Mouse (Mus musculus) limb, embryonic 12.5 days (tissue): ENCODE data around the gene Lrrc20. TPM values are rescaled to one million over a fixed set of nuclear protein-coding genes. Genes with fewer than 3 reads are reported as not detected.

Source experiments
- ATAC-seq: fragments of 200-750 bp; cut with Nextera tagmentation; 2 replicates; pipeline ENCODE4 v1.8.0; 2017; ENCODE audit warnings: low read depth, moderate TSS enrichment; ENCODE audit not compliant: insufficient number of reproducible peaks, insufficient read depth, low FRiP score, low TSS enrichment
- H3K27ac ChIP-seq: fragments of 300-500 bp; sonication (generic); 2 replicates; pipeline ENCODE4 v1.5.1; 2016; ENCODE audit warnings: mild to moderate bottlenecking, moderate library complexity
- H3K27me3 ChIP-seq: fragments of 300-500 bp; sonication (generic); 2 replicates; pipeline ENCODE4 v1.6.1; 2016; ENCODE audit warnings: mild to moderate bottlenecking, moderate library complexity
- H3K36me3 ChIP-seq: fragments of 300-500 bp; sonication (generic); 2 replicates; pipeline ENCODE4 v1.6.1; 2016; ENCODE audit warnings: mild to moderate bottlenecking, moderate library complexity
- H3K4me1 ChIP-seq: fragments of 300-500 bp; sonication (generic); replicated peaks from 2 replicates; pipeline ENCODE4 v1.6.1; 2016
- H3K4me2 ChIP-seq: fragments of 300-500 bp; sonication (generic); 2 replicates; pipeline ENCODE4 v1.6.1; 2016; ENCODE audit warnings: mild to moderate bottlenecking, moderate library complexity
- H3K4me3 ChIP-seq: fragments of 300-500 bp; sonication (generic); replicated peaks from 2 replicates; pipeline ENCODE4 v1.5.1; 2016; ENCODE audit warnings: mild to moderate bottlenecking
- H3K9ac ChIP-seq: fragments of 300-500 bp; sonication (generic); replicated peaks from 2 replicates; pipeline ENCODE4 v1.6.1; 2016; ENCODE audit warnings: mild to moderate bottlenecking, moderate library complexity
- H3K9me3 ChIP-seq: fragments of 300-500 bp; sonication (generic); 2 replicates; pipeline ENCODE4 v1.6.1; 2016; ENCODE audit warnings: mild to moderate bottlenecking, moderate library complexity
- WGBS: fragments of 180-500 bp; shearing (Covaris S2); methylation state at CpG from one replicate; pipeline ENCODE4 v1.1.7; 2016; 5-methylcytosine and 5-hydroxymethylcytosine counted together
- polyA plus RNA-seq: library from polyadenylated mRNA; unstranded; fragments of >200 nt; fragmentation: Nextera tagmentation; extraction: Ambion mirVana; gene quantifications from 2 replicates; pipeline ENCODE4 v1.2.1, GENCODE M21; 2016

Lrrc20 gene
- polyA plus RNA-seq, 1 experiment from 2014 or later: 11.6 TPM

DNA sequence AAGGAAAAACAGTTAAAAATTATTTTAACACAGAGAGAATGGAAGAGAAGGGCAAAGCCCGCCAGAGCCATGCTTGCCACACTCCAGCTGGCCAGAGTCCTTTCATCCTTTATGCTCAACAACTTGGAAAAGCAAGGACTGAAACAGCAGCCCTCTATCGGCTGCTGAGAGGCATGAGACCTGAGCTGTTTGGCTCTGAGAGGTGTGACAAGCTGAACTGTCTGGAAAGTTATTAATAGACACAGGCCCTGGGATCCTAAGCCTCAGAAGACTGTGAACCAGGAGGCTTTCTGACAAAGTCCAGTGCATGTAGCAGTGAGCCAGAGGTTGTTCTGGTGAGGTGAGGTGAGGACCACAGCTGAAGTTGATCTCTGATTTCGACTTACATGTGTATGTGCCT lies 2.0 kb upstream of the Lrrc20 start:
- H3K4me1 ChIP-seq: peaks cover 19% of the 10 kb centered on the region
- no peaks in the 10 kb centered on the region for H3K36me3 ChIP-seq
- no peak for ATAC-seq
- no peak overlapping the region for H3K4me2 ChIP-seq
- no peak overlapping the region for H3K27ac ChIP-seq
- no peaks in the 10 kb centered on the region for H3K27me3 ChIP-seq
- H3K9me3 ChIP-seq: no peaks in the 10 kb centered on the region
- 82% methylated on average over 3 of the region's 3 CpGs for WGBS
- no peak overlapping the region for H3K9ac ChIP-seq
- no peak overlapping the region for H3K4me3 ChIP-seq

DNA sequence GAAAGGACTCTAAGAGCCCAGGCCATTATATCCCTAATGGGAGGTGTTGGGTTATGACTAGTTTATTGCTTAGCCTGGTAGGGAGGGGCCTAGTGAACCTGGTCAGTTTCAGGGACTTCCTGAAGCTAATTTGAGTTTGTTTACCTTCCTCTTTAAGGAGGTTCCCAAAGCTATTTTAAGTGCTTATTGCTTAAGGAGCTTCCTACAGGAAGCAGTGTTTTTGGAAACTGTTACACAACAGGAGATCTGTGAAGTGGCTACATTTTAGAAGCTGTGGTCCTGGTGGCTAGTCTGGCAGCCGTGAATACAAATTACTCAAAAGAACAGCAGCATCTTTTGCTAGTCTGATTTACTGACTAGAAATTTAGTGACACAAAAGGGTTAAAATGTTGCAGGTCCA lies 1.3 kb upstream of the Lrrc20 start:
- H3K4me3 ChIP-seq: no peak overlapping the region
- H3K4me2 ChIP-seq: no peak overlapping the region
- no peak for ATAC-seq
- peaks cover 19% of the 10 kb centered on the region for H3K4me1 ChIP-seq
- H3K27ac ChIP-seq: no peak overlapping the region
- no peaks in the 10 kb centered on the region for H3K9me3 ChIP-seq
- no peaks in the 10 kb centered on the region for H3K36me3 ChIP-seq
- WGBS: 81% methylated on average over 1 of the region's 1 CpGs
- no peaks in the 10 kb centered on the region for H3K27me3 ChIP-seq
- H3K9ac ChIP-seq: no peak overlapping the region

DNA sequence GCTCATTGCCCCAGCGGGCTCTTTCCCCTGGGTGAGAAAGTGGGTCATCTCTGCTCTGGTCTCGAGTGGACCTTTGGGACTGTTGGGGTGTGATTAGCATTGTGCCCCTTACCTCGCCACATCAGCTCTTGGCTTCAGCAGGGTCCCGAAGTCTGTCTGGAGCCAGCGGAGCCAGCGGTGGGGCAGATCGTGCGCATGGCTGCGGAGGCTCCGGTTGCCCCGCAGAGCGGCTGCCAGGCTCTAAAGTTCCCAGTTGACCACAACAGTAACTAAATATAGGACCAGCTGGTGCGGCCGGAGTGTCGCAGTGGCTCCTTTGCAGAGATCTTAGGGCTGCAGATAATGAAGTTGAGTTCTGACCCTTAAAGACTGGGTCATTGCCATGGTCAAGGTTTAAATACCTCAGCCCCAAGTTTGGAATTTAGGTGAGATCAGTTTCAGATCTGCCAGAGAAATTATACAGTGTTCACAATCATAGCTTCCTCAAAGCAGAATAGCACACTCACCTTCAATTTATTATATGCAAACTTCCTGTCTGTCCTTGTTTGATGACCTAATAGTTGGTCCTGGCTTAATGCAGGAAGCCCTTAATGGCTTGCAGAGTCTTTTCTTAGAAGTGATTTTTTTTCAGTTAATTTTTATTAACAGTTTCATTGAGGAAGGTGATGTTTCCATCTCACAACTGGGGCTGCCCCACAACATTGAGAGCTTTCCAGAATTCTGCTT lies 1.0 kb downstream of the Lrrc20 start:
- Histone ChIP-seq H3K4me1 (peaks cover 19% of the 10 kb centered on the region), H3K27me3 (no peaks in the 10 kb centered on the region), H3K36me3 (no peaks in the 10 kb centered on the region), H3K4me3 (peak overlapping the region; percentile 68), H3K9me3 (no peaks in the 10 kb centered on the region), H3K4me2 (peak overlapping the region; percentile 86), H3K9ac (peak overlapping the region; percentile 67), H3K27ac (peak overlapping the region; percentile 79; the same call in 1 of the 2 replicates)
- ATAC-seq: no peak
- 2% methylated on average over 15 of the region's 15 CpGs for WGBS

DNA sequence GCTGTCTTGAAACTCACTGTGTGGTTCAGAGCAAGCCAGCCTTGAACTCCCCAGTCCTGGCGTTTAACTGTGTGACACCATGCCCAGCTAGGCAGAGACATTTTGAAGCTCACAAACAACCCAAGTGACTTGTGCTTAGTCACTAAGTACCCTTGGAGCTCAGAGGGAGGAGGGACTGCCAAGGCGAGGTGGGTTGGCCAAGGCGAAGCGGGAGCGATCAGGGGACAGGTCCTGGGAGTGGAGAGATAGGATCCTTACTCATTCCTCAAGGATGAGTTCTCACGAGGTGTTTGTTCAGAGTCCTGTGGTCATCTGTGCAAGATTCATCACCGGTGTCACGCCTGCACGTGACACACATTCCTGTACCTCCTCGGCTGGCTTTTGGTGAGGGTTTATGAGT lies 3.9 kb downstream of the Lrrc20 start:
- Histone ChIP-seq H3K27me3 (no peaks in the 10 kb centered on the region), H3K4me1 (peaks cover 17% of the 10 kb centered on the region), H3K4me3 (no peak overlapping the region), H3K27ac (no peak overlapping the region), H3K9me3 (no peaks in the 10 kb centered on the region), H3K9ac (no peak overlapping the region), H3K36me3 (no peaks in the 10 kb centered on the region), H3K4me2 (no peak overlapping the region)
- 88% methylated on average over 10 of the region's 10 CpGs for WGBS
- no peak for ATAC-seq

DNA sequence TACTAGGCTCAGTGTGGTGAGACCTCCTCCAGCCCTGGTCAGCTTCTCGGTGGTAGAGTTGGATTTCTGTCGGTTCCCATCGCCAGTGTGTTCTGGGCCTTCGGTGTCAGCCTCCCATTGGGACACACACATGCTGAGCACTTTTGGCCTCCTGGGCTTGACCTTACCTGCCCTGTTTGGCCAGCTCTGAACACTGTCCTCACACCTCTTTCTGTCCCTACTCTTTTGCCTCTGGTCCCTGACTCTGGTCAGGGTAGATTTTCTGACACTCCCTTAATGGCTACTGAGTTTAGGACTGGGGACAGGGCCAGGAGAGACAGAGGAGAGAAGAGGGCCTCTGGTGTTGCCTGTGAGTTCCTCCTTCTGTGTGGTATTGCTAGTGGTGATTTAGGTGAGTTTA lies 4.3 kb downstream of the Lrrc20 start:
- Histone ChIP-seq H3K27ac (no peak overlapping the region), H3K9ac (no peak overlapping the region), H3K36me3 (no peaks in the 10 kb centered on the region), H3K4me3 (no peak overlapping the region), H3K4me1 (peaks cover 12% of the 10 kb centered on the region), H3K27me3 (no peaks in the 10 kb centered on the region), H3K9me3 (no peaks in the 10 kb centered on the region), H3K4me2 (no peak overlapping the region)
- 82% methylated on average over 4 of the region's 4 CpGs for WGBS
- no peak for ATAC-seq

DNA sequence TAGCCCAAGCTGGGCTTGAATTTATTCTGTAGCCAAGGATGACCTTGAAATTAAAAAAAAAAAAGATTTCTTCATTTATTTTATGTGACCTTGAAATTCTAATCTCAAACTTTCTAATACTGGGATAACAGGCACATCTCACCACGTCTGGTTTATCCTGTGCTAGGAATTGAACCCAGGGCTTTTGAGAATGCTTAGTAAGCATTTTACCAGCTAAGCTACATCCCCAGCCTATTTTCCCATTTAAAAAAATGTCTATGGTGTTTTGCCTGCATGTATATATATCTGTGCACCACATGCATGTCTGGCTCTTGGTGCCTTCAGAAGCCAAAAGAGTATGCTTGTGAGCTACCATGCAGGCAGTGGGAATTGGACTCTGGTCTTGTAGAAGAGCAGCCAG lies 4.9 kb downstream of the Lrrc20 start:
- Histone ChIP-seq H3K27ac (no peak overlapping the region), H3K4me2 (no peak overlapping the region), H3K27me3 (no peaks in the 10 kb centered on the region), H3K9me3 (no peaks in the 10 kb centered on the region), H3K9ac (no peak overlapping the region), H3K4me3 (no peak overlapping the region), H3K4me1 (peaks cover 12% of the 10 kb centered on the region), H3K36me3 (no peaks in the 10 kb centered on the region)
- no peak for ATAC-seq
- 63% methylated on average over 1 of the region's 1 CpGs for WGBS

DNA sequence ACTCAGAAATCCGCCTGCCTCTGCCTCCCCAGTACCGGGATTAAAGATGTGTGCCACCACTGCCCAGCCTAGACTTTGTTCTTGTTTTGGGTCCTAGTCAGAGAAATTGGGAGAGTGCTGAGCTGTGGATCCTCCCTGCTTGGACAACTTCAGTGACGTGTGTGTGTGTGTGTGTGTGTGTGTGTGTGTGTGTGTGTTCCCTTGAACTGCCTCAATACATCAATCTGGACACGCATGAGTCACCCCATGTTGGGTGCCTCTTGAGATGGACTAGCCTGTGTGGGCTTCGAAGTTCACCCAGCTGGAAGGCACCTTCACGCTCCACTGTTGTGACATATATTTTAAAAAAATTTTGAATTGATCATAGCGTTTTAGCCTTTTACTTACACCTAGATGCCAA lies 7.2 kb downstream of the Lrrc20 start:
- H3K27ac ChIP-seq: no peak overlapping the region
- no peaks in the 10 kb centered on the region for H3K27me3 ChIP-seq
- no peaks in the 10 kb centered on the region for H3K4me1 ChIP-seq
- no peaks in the 10 kb centered on the region for H3K9me3 ChIP-seq
- no peaks in the 10 kb centered on the region for H3K36me3 ChIP-seq
- no peak overlapping the region for H3K4me2 ChIP-seq
- WGBS: 91% methylated on average over 7 of the region's 7 CpGs
- H3K9ac ChIP-seq: no peak overlapping the region
- H3K4me3 ChIP-seq: no peak overlapping the region
- ATAC-seq: no peak

DNA sequence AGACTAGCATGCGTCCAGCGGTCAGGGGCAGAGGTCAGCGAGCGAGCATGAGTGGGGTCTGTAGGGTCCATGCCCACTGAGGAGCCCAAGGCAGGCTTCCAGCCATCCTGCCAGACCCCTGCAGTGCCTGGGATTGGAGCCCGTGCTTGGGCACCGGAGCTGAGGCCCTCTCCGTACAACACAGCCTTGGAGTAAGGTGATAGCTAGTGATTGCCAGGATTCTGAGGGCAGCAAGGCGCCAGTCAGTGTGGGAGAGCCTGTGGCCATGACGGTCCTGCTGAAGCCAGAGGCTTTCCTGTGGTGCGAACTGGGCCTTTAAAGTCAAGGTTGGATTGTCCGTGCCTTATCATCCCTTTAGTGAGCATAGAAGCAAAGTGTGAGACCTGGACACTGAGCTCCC lies 9.2 kb downstream of the Lrrc20 start:
- WGBS: 66% methylated on average over 11 of the region's 11 CpGs
- Histone ChIP-seq H3K9ac (no peak overlapping the region), H3K36me3 (no peaks in the 10 kb centered on the region), H3K27me3 (no peaks in the 10 kb centered on the region), H3K4me3 (no peak overlapping the region), H3K4me1 (no peaks in the 10 kb centered on the region), H3K9me3 (no peaks in the 10 kb centered on the region), H3K27ac (no peak overlapping the region), H3K4me2 (no peak overlapping the region)
- no peak for ATAC-seq

DNA sequence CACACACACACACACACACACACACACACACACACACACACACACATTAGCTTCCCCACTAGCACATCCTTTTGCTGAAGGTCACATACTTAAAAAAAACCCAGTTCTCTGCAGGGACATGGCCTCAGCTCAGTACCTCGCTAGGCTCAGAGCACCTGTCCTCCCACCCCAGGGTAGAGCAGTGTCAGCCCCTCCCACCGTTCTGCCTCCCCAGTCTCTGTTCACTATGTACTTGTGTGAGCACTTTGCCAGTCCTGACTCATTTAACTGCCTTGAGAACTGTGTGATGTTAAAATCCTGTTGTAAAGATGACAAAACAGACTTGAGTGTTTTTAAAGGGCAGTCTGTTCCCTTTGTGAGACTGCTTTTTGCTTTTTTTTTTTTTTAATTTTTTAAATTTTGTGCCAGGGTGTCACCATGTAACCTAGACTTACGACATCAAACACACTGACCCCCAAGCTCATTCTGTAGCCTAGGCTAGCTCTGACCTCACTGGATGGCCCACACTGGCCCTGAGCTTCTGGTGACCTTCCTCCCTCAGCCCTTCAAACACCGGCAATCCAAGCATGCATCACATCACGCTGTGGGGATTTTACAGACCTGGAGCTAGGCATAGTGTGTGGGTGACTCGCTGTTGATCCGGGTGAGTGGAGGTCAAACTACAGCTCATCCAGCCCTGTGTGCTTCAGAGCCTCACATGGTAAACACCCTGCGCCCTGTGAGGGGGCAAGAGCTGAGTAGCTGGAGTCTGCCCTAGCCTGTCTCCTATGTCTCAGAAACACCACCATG lies 11.1 kb downstream of the Lrrc20 start:
- 84% methylated on average over 8 of the region's 8 CpGs for WGBS
- ATAC-seq: no peak
- Histone ChIP-seq H3K27me3 (no peaks in the 10 kb centered on the region), H3K9ac (no peak overlapping the region), H3K4me1 (no peaks in the 10 kb centered on the region), H3K27ac (no peak overlapping the region), H3K36me3 (no peaks in the 10 kb centered on the region), H3K4me3 (no peak overlapping the region), H3K9me3 (no peaks in the 10 kb centered on the region), H3K4me2 (no peak overlapping the region)

DNA sequence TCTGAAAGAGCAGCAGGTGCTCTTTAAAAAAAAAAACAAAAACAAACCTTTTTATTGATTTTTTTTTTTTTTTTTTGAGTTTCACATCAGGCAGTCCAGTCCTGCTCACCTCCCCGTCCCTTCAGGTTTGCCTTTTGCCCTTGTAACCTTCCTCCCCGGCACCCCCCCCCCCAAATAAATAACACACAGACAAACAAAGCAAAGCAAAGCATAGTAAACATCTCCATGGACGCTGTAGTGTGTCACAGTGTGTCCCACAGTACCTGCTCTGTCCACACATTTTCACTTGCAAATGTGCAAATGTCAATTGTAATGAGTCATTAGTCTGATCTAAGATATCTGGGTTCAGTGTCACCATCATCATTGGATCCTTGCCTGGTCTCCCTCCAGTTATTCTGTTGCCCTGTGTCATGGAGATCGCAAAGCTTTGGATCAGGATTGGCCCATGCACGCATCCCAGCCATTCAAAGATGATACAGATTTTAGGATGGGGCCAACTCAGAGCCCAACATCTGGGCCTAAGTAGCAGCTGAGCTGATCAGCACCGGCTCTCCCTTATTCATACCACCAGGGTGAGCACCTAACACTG lies 13.0 kb downstream of the Lrrc20 start:
- no peak overlapping the region for H3K4me3 ChIP-seq
- H3K9me3 ChIP-seq: no peaks in the 10 kb centered on the region
- no peaks in the 10 kb centered on the region for H3K27me3 ChIP-seq
- H3K27ac ChIP-seq: no peak overlapping the region
- H3K36me3 ChIP-seq: no peaks in the 10 kb centered on the region
- no peak overlapping the region for H3K4me2 ChIP-seq
- ATAC-seq: no peak
- H3K4me1 ChIP-seq: no peaks in the 10 kb centered on the region
- 86% methylated on average over 6 of the region's 6 CpGs for WGBS
- no peak overlapping the region for H3K9ac ChIP-seq

DNA sequence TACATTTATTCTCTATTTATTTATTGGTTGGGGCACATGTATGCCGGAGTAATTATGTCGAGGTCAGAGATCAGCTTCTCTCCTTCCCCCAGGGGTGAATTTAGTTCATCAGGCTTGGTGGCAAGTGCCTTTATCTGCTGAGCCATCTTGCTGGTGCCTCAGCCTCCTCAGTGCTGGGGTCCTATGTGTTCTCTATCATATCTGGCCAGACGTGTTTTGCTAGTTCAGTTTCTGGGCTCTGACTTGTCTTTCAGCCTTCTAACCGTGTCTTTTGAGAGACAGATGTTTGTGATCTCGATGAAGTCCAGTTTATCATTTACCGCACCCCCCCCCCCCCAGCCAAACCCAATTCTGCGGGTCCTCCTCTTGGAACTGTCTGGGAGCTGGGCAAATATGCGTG lies 16.0 kb downstream of the Lrrc20 start:
- Histone ChIP-seq H3K27me3 (no peaks in the 10 kb centered on the region), H3K4me2 (no peak overlapping the region)
- WGBS: 54% methylated on average over 8 of the region's 8 CpGs

More for the DNA sequence above, 16.0 kb downstream of the Lrrc20 start:
- Histone ChIP-seq H3K9ac (no peak overlapping the region), H3K36me3 (no peaks in the 10 kb centered on the region), H3K9me3 (no peaks in the 10 kb centered on the region), H3K27ac (no peak overlapping the region), H3K4me1 (peaks cover 24% of the 10 kb centered on the region), H3K4me3 (no peak overlapping the region)
- no peak for ATAC-seq
